Mouse (Mus musculus) adrenal gland, adult (tissue): ENCODE measurements around the gene Gm28308.

Experiments
- DNase-seq, 2 experiments: peaks; one replicate each; pipeline ENCODE4 v3.0.0; 2022 to 2023; ENCODE audit warnings: low spot score in 1 of 2; ENCODE audit not compliant: inconsistent age in 2 of 2

Gene Gm28308

GRCm38 (mm10) chr6:52213119-52213986 is at the start of gene Gm28308, which contains the start of gene Hoxa3:
Gm28308 (minus strand) TSS chr6:52213339.
Hoxa3 (minus strand) TSS chr6:52213336.
- DNase-seq = peak in 1 of 2 experiments; percentile 81

- DNase-seq = peak in 1 of 2 experiments; percentile 46
These were observed 49.6 kb upstream of the Gm28308 start for GRCm38 (mm10) chr6:52262463-52263320.

GRCm38 (mm10) chr6:52261751-52262462 is 48.8 kb upstream of the Gm28308 start:
- peak in 1 of 2 experiments; percentile 42 for DNase-seq

DNA sequence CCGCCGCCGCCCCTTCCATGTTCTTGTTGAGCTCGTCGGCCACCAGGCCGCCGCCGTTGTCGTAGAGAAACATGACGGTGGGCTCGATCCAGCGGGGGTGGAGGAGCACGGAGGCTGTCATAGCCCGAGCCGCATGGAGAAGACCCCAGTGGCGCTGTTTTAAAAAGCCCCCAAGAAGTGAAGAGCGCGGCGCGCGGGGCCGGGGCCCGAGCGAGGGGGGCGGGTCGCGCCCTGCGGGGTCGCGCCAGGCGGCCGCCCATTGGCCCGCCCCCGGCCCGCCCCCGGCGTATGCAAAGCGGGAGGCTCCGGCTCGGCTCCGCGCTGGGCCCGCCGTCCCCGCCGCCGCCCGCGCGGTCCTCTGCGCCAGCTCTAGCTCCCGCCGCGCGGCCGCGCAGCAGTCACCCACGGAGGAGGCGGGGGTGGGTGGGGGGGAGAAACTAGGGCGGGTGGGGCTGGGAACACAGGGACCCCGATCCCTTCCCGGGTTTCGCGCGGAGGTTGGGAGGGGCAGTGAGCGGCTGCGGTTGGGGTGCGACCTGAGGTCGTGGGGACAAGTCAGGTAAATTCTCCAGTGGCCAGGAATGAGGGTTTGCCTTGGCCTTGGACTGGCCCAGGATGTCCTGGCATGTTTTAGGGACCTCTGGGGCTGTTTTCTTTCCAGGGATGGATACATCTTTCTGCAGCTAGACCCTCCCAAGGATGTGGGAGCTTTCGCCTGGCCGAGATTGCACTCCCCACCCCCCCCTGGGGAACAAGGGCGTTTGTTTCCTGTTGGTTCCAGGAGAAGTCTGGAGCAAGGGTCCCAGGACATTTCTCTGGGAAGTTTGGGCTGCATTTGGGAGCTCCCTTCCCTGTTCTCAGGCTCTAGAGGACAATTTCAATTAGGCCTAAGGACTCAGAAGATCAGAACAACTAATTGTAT is 47.8 kb upstream of the Gm28308 start, which contains the start of gene Hoxa13:
Gene Hoxa13, minus strand, starts transcription at position 227 of the 922 bp plus-strand sequence.
- DNase-seq = peak in 1 of 2 experiments; percentile 36

- DNase-seq = peak in 1 of 2 experiments; percentile 59
These were observed 46.7 kb upstream of the Gm28308 start for GRCm38 (mm10) chr6:52259811-52260261.

DNA sequence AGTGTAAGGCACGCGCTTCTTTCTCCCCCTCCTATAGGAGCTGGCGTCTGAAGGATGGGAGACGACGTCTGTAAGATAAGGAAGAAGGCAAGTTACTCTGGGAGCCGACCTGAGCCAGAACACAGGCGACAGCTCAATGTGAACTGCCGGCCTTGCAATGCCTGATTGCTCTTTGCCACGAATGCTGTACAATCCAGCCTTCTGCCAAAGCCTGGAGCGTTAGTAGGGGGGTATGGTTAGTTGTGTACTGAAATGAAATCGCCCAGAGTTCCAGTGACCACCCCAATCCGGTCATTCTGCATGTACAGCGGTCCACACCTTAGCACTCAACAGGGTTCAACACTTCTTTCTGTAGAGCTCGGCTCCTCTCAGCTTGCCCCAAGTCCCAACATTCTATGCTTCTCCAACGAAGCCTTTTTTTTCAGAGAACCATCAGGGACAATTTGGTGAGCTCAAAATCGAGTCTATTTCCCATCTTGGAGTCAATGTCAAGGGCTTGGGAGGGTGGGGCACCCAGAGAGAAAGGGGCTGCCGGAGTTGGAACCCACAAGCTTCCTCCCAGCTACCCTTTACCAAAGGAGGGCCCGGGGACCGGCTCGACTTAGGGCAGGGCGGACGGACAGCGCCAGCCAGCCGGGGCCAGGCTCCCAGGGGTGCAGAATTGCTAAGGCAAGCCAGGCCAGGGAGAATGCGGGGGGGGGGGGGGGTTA is 46.1 kb upstream of the Gm28308 start:
- no peak for DNase-seq

DNA sequence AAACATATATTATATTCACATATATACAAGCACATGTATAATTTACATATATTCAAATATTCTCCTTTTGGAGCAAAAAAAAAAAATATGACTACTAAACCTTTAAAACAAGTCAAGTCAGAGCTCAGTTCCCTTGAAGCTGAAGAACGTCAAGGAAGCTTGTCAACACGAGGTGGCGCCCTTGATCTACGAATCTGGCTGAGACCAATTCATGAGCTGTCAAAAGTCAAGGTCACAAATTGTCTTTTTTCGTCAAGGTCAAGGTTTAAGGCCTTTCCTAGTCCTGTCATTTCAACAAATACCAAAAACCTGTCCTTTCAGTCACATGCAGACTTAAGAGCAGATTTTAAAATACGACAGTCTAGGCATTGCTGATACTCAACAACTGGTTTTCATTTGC is 43.8 kb upstream of the Gm28308 start:
- peak; percentile 67 to 93 for DNase-seq

DNA sequence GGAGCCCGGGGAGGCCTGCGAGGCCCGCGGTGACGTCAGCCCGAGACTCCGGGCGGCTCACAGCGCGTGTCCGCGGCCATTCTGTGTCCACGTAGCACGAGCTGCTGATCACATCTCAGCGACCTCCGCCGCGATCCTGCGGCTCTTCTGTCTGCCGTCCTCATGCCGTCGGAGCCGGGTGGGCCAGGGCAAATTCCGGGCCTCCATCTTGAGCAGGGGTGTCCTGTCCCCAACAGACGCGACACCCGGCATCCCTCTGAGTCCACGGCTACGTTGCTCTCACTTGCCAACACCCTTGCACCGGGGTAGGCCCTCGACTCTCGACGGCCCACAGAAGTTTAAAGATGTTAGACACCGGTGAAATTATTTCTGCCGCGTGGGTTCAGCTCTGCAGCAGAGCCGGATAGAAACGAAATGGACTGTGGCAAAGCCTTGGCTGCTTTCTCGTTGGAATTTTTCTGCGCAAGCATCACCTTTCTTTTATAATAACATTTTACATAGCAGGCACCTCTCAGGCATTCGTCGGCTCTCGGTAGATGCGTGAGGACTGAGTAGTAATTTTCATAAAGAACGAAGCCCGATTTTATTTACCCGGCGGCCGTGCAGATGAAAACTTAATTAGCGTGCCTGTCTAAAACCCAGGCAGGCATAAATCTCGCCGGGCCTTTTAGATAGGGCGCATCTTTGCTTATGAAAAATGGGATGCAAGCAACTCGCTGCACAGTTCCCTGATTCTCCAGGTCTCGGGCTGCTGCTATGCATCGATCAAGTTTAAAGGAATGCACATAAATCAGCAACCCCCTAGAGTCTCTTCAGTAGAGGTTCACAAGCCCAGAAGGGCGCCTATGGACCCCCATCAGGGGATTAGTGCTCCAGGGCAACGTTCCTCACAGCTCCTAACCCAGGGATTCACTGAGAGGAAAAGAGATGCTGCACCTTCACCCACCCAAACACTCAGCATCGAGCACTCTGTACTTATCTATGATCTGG is 40.7 kb upstream of the Gm28308 start:
- peak in 1 of 2 experiments; percentile 58 for DNase-seq

DNA sequence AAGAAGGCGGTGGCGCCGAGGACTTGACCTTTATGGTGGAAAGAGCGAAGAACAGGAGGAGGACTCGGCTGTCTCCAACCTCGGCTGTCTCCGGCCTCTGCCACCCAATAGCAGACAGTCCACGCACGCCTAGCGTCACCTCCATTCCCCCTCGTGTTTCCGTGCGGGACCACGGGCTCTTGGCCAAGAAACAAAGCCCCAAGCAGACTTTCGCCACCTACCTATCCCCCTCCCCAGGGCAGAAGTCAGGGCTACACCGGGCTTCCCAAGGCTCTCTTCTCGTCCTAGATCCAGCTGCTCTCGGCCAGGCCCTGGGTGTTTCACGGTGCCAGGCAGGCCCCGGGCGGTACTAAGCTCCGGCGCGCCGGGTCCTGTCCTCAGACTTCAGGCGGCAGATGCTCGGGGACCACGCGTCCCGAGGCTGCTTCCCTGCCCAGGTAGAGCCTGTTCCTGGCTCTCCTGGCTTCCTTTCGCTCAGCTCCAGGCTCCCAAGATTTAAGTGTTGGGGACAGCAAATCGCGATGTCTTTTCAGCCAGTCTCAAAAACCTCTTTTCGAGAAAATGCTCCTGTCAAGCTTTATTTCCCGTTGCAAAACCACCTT is 39.7 kb upstream of the Gm28308 start:
- DNase-seq = no peak

GRCm38 (mm10) chr6:52252016-52252774 is 39.1 kb upstream of the Gm28308 start:
- DNase-seq = peak in 1 of 2 experiments; percentile 49

DNA sequence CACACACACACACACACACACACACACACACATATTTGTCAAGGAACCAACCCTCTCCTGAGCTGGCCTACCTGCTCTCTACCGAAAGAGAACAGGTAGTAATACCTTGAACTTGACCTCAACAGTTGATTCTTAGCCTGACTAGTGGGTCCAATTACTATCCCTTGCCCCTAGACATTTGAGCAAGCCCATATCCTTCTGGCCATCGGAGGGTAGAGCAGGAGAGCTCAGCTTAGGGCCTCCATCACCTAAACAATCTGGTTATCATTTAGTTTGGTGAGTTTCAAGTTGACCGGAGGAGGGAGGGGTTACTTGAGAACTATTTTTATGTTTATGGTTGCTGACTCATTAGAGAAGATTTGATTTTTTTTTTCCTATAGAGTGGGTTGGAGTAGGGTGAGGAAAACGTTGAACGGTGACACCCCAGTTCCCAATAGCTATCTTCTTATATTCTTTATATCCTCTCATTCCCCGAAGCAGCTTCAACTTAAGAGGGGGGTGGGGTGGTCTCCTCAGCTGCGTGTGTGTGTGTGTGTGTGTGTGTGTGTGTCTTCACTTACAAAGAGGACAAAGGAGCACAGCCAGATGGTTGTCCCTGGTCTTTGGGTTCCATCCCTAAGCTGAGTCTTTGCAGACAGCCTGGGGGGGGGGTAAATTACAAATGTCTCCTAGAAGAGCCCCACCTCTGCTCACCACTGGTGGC is 38.2 kb upstream of the Gm28308 start:
- no peak for DNase-seq

DNA sequence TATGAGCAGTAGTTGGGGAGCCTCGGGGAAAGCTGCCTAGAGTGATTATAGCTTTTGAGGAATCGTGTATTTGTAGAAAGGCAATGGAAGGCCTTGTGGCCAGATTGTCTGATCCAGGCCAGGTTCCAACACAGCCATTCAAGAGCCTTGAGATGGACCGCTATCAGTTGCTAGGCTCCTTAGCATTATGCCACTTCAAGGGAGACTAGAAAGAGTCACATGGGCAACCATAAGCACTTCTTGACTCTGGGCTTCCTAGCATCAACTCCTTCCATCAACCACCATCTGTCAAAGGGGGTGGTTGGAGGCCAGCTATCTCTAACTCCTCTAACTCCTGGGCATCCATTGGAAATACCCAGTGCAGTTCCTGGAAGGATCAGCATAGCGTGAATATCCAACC is 36.7 kb upstream of the Gm28308 start:
- no peak for DNase-seq

GRCm38 (mm10) chr6:52249415-52249738 is 36.2 kb upstream of the Gm28308 start:
- no peak for DNase-seq

DNA sequence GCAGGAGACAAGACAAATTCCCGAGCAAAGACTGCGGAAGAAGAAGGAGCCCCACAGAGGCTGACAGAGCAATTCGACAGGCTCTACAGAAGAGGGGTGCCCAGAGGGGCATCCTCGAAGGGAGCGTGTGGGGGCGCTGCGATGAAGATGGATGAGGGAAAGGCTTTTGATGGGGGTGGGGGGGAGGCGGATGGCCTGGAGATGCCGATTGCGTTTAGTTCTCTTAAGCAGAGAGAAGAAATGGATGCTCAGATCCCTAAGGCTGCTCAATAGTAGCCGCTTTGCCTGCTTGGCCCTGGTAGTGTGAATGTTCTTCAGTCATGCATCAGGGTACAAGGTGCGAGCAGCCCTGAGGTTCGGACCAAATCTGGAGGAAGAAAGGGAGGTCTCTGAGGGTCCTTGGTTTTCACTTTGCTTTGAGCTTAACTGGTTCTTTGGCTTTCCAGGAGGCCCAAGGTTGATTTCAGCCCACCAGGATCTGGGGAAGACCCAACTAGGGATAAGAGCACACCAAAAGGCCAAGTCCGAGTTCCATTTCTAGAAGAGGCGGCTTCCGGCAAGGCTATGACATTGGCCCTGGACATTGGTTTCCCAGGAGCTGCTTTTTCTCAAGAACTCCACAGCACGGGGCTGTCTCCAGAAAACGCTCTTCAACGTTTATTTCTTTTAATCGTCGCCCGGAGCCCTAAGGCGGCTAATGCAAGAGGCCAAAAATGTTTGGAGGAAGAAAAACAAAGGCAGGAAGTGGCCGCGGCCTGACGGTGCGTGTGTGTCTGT is 35.7 kb upstream of the Gm28308 start:
- DNase-seq = no peak

DNA sequence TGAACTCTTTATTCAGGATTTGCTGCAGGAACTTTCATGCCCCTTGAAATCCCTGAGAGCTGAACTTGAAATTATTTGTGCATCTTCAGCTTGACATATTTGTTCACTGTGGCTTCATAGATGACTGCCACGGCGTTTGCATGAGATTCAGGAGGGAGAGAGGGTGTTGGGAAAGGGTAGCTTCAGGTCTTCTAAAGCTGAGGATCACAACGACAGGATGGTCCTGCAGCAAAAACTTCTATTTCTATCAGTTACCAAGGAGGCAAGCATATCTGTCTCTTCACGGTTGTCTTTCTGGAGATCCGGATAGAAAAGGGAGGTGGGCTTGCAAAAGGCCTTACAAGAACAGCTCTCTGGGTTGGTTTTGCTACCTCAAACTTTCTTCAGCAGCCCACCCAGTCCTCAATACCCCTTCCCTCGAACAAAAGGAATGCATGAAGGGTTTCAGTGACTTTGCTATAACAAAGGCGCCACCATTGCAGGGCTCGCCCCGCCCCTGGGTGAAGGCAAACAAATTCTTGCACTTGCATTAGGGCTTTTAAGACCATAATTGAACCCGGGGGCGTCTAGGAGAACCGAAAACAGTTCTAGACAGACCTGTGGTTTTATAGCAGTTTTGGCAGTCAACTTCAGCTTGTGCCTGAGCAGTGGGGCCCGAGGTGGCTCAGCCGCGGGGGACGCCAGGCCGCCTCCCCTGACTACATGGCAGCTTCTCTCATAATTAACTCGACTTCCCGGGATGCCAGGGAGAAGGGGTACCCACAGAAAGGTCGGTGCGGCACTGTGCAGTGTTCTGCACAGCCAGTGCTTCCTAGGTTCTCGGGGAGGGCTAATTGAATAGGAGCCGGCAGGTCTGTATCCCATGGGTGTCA is 34.9 kb upstream of the Gm28308 start:
- no peak for DNase-seq
